Mouse (Mus musculus) olfactory bulb, adult 2 months (tissue): ENCODE data around the gene Grk4. TPM values are rescaled to one million over a fixed set of nuclear protein-coding genes. Genes with fewer than 3 reads are reported as not detected.

ENCODE experiments used
- H3K27ac ChIP-seq: fragments of 200-500 bp; 2 replicates; pipeline ENCODE4 v1.5.1; 2012; ENCODE audit warnings: low read depth, low read length; ENCODE audit not compliant: insufficient read depth
- H3K4me1 ChIP-seq: fragments of 200-500 bp; 2 replicates; pipeline ENCODE4 v1.6.1; 2012; ENCODE audit warnings: low read length; ENCODE audit not compliant: control insufficient read depth, insufficient read depth
- H3K4me3 ChIP-seq: fragments of 200-500 bp; 2 replicates; pipeline ENCODE4 v1.5.1; 2012; ENCODE audit warnings: mild to moderate bottlenecking, low read depth, low read length, moderate library complexity; ENCODE audit not compliant: insufficient read depth
- CTCF ChIP-seq: fragments of 200-500 bp; IDR thresholded peaks from 2 replicates; pipeline ENCODE4 v1.5.1; 2012; ENCODE audit warnings: low read depth, mild to moderate bottlenecking, low read length, moderate library complexity; ENCODE audit not compliant: insufficient read depth
- POLR2A ChIP-seq: fragments of 200-500 bp; IDR thresholded peaks from 2 replicates; pipeline ENCODE4 v1.6.1; 2012; ENCODE audit warnings: mild to moderate bottlenecking, low read depth, low read length, moderate library complexity; ENCODE audit not compliant: insufficient read depth
- WGBS: fragments of 180-500 bp; shearing (Covaris S2); methylation state at CpG from one replicate; pipeline ENCODE4 v1.1.7; 2018; 5-methylcytosine and 5-hydroxymethylcytosine counted together
- polyA plus RNA-seq: library from polyadenylated mRNA; stranded (reverse); fragments of >200 nt; gene quantifications from 2 replicates; pipeline ENCODE4 v1.2.4, GENCODE M21; 2012; ENCODE audit warnings: low replicate concordance; ENCODE audit not compliant: missing spikeins, insufficient read depth, insufficient read length

Gene Grk4
- polyA plus RNA-seq: not detected in 2 replicates

DNA sequence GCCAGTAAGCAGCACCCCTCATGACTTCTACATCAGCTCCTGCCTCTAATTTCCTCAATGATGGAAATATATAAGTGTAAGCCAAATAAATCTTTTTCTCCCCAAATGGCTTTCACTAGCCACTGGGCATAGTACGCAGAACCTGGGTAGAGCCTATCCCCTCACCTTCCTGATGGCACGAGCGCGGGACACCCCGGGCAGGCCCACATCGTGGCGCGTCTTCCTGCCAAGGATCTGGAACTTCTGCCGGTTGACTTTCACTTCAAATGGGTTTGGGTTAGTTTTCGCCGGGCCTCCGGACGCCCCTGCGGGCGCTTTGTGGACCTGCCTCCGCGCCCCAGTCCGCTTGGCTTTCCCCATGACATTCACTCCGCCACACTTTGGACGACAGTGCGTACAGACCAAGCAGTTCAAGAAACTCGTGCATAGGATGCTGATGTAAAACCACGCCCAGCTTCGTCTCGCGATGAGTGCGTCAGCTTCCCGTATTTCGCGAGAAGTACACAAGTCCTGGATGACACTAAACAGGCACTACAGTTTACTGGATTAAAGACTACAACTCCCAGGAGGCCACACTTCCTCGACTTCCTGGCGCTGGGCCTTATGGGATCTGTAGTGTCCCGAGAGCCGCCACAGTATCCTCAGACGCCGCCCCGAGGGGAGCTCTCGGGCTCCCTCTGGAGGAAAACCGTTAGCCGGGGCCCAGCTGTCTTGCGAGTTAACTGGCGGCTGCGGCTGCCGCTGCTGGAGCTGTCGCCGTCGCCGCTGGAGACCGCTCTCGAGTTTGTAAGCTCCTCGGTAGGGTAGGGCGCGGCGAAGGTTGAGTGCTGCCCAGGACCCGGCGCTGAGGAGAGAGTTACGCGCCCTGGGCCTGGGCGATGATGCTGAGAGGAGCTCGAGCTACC lies at the start of gene Grk4, which contains the start of gene Nop14:
Gene Grk4, plus strand, starts transcription at position 694 of the 905 bp plus-strand sequence.
Gene Nop14, minus strand, starts transcription at position 463 of the 905 bp plus-strand sequence.
- under 1% methylated on average over 60 of the region's 60 CpGs for WGBS
- TF ChIP-seq POLR2A (peak; percentile 60), CTCF (peak; percentile 69)

GRCm38 (mm10) chr5:34632996-34633395 lies 27.2 kb upstream of the Grk4 start:
- 95% methylated on average over 2 of the region's 2 CpGs for WGBS
- Histone ChIP-seq H3K4me3 (no peak overlapping the region), H3K27ac (no peak overlapping the region), H3K4me1 (peaks cover 11% of the 10 kb centered on the region)
- TF ChIP-seq POLR2A (no peak), CTCF (no peak)

More for the DNA sequence above, at the start of gene Grk4, which contains the start of gene Nop14:
- Histone ChIP-seq H3K4me3 (peak within 1 kb of the TSS; percentile 76), H3K4me1 (no peaks in the 10 kb centered on the region), H3K27ac (peak within 1 kb of the TSS; percentile 70)

- WGBS: 60% methylated on average over 4 of the region's 4 CpGs
- H3K27ac ChIP-seq: no peak overlapping the region
- TF ChIP-seq POLR2A (no peak), CTCF (no peak)
- H3K4me1 ChIP-seq: peaks cover 11% of the 10 kb centered on the region
- no peak overlapping the region for H3K4me3 ChIP-seq
These were observed 26.5 kb upstream of the Grk4 start for GRCm38 (mm10) chr5:34633641-34634040.

GRCm38 (mm10) chr5:34634746-34635400 lies 25.3 kb upstream of the Grk4 start:
- no peak overlapping the region for H3K27ac ChIP-seq
- H3K4me3 ChIP-seq: no peak overlapping the region
- TF ChIP-seq CTCF (no peak), POLR2A (no peak)
- 90% methylated on average over 13 of the region's 13 CpGs for WGBS
- peaks cover 11% of the 10 kb centered on the region for H3K4me1 ChIP-seq

DNA sequence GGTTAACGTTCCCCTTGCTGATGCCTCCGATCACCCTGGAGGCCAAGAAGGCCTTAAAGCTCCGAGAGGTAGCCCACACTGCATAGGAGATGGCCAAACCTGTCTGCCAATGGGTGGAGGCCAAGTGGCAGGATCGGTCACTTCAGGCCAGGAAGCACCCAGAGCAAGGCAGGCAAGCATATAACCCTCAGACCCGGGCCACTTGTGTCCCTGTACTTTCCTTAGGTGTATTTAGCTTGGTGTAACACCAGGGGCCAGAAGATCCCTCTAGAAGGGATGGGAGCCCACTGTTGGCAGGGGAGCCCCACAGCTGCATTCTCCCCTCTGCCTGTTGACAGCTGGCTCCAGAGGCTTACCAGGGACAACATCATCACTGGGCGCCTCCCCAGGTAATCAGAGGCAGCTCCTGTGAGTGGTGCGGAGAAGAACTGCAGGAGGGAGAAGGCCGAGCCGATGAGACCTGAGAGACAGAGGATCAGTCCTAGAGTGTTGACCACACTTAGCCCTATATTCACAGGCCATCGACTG lies 24.4 kb upstream of the Grk4 start:
- WGBS: 61% methylated on average over 10 of the region's 10 CpGs
- Histone ChIP-seq H3K27ac (no peak overlapping the region), H3K4me3 (peak overlapping the region; percentile 70), H3K4me1 (peaks cover 11% of the 10 kb centered on the region)
- TF ChIP-seq CTCF: no peak
- no peak for TF ChIP-seq POLR2A

DNA sequence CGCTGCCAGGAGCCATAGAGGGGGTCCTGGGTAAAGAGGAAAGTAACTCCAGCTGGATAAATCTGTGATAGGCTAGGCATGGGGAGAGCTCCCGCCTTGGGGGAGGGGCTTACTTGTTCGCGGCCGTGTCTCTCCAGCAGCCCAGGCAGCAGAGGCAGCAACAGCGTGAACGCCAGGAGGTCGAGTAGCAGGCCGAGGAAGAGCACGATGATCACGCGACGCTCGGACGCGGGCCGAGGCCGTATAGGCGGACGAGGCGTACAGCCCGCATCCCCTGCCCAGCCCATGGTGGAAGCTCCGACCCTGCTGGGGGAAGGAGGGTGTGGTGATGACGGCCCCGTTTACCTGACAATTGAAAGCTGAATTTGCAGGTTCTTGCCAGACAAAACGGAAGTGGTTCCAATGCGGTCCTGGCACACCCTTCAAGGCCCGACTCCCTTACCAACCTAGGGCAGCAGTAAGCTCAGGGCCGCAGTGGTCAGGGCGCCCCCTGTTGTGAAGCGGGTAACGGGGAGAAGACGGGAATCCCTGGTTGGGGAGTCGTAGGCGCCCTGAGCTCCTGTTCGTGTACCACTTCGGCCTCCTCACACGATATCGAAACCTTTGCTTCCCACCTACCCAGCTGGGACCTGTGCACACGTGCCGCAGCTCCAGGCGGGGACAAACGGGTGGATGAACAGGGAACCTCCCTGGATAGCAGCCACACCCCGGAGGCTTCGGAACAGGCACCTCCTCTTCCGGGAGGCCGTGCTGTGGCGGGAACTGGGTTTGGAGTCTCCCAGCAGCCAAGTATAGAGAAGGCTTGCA lies 23.5 kb upstream of the Grk4 start, which contains the start of gene Mfsd10:
Gene Mfsd10, minus strand, starts transcription at position 732 of the 807 bp plus-strand sequence.
- Histone ChIP-seq H3K4me3 (peak within 1 kb of the TSS; percentile 70), H3K4me1 (peaks cover 11% of the 10 kb centered on the region), H3K27ac (peak within 1 kb of the TSS; percentile 34)
- TF ChIP-seq CTCF (0 out of 2 replicates have a peak, but pooled peaks have one; percentile 19), POLR2A (peak; percentile 52)
- under 1% methylated on average over 48 of the region's 48 CpGs for WGBS

- no peak for TF ChIP-seq POLR2A
- no peak for TF ChIP-seq CTCF
- H3K4me1 ChIP-seq: peaks cover 11% of the 10 kb centered on the region
- no peak overlapping the region for H3K27ac ChIP-seq
- no peak overlapping the region for H3K4me3 ChIP-seq
- whole genome bisulfite sequencing: 81% methylated on average over 7 of the region's 7 CpGs
These were observed 22.5 kb upstream of the Grk4 start for GRCm38 (mm10) chr5:34637591-34638156.

- WGBS: 87% methylated on average over 3 of the region's 3 CpGs
- no peak for TF ChIP-seq POLR2A
- no peak for TF ChIP-seq CTCF
- Histone ChIP-seq H3K27ac (no peak overlapping the region), H3K4me1 (no peaks in the 10 kb centered on the region; the same call in 1 of the 2 replicates), H3K4me3 (no peak overlapping the region)
These were observed 18.2 kb upstream of the Grk4 start for GRCm38 (mm10) chr5:34641991-34642390.
